Mouse (Mus musculus): ENCODE data around the gene Qpctl. TPM values are rescaled to one million over a fixed set of nuclear protein-coding genes. Genes with fewer than 3 reads are reported as not detected.

Gene Qpctl
- total and polyA plus RNA-seq, 3 experiments, result 2.6 to 6.2 (median 5.9) TPM

DNA sequence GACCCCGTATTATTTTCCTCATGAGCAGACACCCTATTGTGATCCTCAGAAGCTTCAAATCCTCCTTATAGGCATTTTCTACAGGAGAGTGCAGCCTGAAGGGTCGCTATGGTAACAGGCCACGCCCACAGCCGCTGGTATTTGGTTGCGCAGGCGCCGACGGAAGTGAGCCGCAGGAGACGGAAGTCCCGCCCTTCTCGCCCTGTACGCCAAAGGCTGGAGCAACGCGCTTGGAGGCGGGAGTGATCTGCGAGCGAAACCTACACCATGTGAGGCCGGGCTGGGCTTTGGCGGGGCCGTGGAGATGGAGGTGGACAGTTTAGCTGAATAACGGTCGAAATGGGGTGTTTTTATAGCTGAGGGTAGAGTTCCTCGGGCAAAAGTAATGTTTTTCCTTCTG is 535 bp upstream of the Qpctl start, which contains the start of gene Snrpd2:
Gene Snrpd2, plus strand, starts transcription at position 97 of the 400 bp plus-strand sequence.
- H3K36me3 ChIP-seq (replicated peaks), result peaks cover 69% of the 10 kb centered on the region

DNA sequence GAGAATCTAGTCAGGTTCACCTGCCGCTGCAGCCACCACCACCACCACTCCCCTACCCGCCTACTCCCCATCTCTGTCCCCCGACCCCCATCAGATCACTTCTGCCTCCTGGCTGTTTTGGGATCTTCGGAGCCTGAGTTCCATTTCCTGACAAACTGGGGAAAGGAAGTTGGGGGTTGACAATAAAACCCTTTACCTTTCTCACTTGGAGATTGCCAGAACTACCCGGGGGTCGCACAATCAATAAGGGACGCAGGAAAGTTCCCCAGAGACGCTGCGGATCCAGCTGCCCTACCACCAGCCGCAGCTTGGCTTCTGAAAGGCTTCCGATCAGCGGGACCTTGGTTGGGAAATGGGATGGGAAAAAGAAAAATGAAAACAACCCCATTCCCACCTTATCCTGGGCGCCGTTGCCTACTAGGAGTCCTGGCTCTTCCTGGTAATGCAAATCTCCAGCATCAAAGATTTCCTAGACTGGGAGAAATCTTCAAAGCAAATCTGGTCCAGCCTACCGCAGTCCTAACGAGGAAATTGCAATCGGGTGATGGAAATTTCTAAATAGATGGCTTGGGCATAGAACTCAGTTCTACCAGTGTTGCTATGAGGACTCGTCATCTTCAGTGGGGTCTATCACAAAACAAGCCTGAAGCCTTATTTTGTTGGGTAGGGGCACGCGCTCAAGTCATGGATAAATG is 764 bp downstream of the Qpctl start:
- Histone ChIP-seq H3K9me3 (replicated peaks) (no peaks in the 10 kb centered on the region), H3K27me3 (ENCODE audit: insufficient read depth, low read length) (no peaks in the 10 kb centered on the region), H3K4me3 (ENCODE audit: low read depth, low read length) (peak overlapping the region; percentile 78), H3K36me3 (replicated peaks) (peaks cover 67% of the 10 kb centered on the region), H3K4me1 (ENCODE audit: insufficient read depth, low read depth, low read length) (peaks cover 44% of the 10 kb centered on the region)
- TF ChIP-seq CTCF (IDR thresholded peaks at IDR 0.05; ENCODE audit: low read depth, low read length), result no peak
- no peak for TF ChIP-seq GATA2 (IDR thresholded peaks at IDR 0.05; ENCODE audit: borderline replicate concordance, low read depth, low read length)
- TF ChIP-seq POLR2AphosphoS5 (IDR thresholded peaks at IDR 0.05; ENCODE audit: insufficient replicate concordance, low read depth, low read length), result no peak
- no peak for TF ChIP-seq TAL1 (conservative IDR thresholded peaks at IDR 0.05; ENCODE audit: low read depth, low read length)
- TF ChIP-seq GATA1 (IDR thresholded peaks at IDR 0.05; ENCODE audit: borderline replicate concordance, low read length), result no peak
- ATAC-seq (ENCODE audit: extremely low read depth, insufficient number of reproducible peaks, low FRiP score, poor library complexity, severe bottlenecking), result no peak
- DNase-seq (ENCODE audit: low spot score), result no peak

More for the DNA sequence above, 535 bp upstream of the Qpctl start, which contains the start of gene Snrpd2:
- no peaks in the 10 kb centered on the region for H3K27me3 ChIP-seq (ENCODE audit: insufficient read depth, low read length)
- H3K4me3 ChIP-seq (ENCODE audit: low read depth, low read length), result peak within 1 kb of the TSS; percentile 78
- TF ChIP-seq POLR2AphosphoS5 (IDR thresholded peaks at IDR 0.05; ENCODE audit: insufficient replicate concordance, low read depth, low read length), result no peak
- no peak for TF ChIP-seq CTCF (IDR thresholded peaks at IDR 0.05; ENCODE audit: low read depth, low read length)
- no peak for TF ChIP-seq TAL1 (conservative IDR thresholded peaks at IDR 0.05; ENCODE audit: low read depth, low read length)
- no peak for TF ChIP-seq GATA1 (IDR thresholded peaks at IDR 0.05; ENCODE audit: borderline replicate concordance, low read length)
- no peak for TF ChIP-seq GATA2 (IDR thresholded peaks at IDR 0.05; ENCODE audit: borderline replicate concordance, low read depth, low read length)
- no peaks in the 10 kb centered on the region for H3K9me3 ChIP-seq (replicated peaks)
- peak; percentile 92 for DNase-seq (ENCODE audit: low spot score)
- peak; percentile 76 for ATAC-seq (ENCODE audit: extremely low read depth, insufficient number of reproducible peaks, low FRiP score, poor library complexity, severe bottlenecking)
- peaks cover 44% of the 10 kb centered on the region for H3K4me1 ChIP-seq (ENCODE audit: insufficient read depth, low read depth, low read length)

DNA sequence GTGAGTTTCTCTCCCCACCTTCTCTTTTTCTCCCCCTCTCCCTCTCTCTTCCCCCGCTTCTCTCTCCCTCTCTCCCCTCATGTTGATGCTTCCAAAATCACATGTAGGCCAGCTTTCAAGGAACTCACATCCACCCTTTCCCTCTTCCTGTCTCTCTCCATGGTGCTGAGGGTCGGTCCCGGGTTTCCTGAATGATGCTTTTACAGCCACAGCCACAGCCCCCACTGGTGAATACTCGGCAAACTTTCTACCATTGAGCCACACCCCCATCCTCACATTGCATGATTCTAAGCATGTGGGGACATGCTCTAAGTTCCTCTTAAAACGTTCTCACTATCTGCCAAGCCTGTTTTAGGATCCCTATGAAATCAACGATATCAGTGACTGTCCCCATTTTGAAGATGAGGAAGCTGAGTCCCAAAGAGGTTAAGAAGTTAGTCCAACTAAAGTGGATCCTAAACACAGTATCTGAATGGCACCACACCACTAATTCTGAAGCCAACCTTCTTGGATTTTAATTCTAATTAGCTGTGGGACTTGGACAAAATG is 1.5 kb downstream of the Qpctl start:
- H3K4me1 ChIP-seq (ENCODE audit: insufficient read depth, low read depth, low read length), result peaks cover 44% of the 10 kb centered on the region
- no peak for TF ChIP-seq GATA1 (IDR thresholded peaks at IDR 0.05; ENCODE audit: borderline replicate concordance, low read length)
- no peak for TF ChIP-seq POLR2AphosphoS5 (IDR thresholded peaks at IDR 0.05; ENCODE audit: insufficient replicate concordance, low read depth, low read length)
- TF ChIP-seq CTCF (IDR thresholded peaks at IDR 0.05; ENCODE audit: low read depth, low read length), result no peak
- no peak for TF ChIP-seq GATA2 (IDR thresholded peaks at IDR 0.05; ENCODE audit: borderline replicate concordance, low read depth, low read length)
- TF ChIP-seq TAL1 (conservative IDR thresholded peaks at IDR 0.05; ENCODE audit: low read depth, low read length), result no peak
- peaks cover 67% of the 10 kb centered on the region for H3K36me3 ChIP-seq (replicated peaks)
- H3K27me3 ChIP-seq (ENCODE audit: insufficient read depth, low read length), result no peaks in the 10 kb centered on the region
- H3K9me3 ChIP-seq (replicated peaks), result no peaks in the 10 kb centered on the region
- no peak for ATAC-seq (ENCODE audit: extremely low read depth, insufficient number of reproducible peaks, low FRiP score, poor library complexity, severe bottlenecking)
- no peak overlapping the region for H3K4me3 ChIP-seq (ENCODE audit: low read depth, low read length)
- DNase-seq (ENCODE audit: low spot score), result no peak

DNA sequence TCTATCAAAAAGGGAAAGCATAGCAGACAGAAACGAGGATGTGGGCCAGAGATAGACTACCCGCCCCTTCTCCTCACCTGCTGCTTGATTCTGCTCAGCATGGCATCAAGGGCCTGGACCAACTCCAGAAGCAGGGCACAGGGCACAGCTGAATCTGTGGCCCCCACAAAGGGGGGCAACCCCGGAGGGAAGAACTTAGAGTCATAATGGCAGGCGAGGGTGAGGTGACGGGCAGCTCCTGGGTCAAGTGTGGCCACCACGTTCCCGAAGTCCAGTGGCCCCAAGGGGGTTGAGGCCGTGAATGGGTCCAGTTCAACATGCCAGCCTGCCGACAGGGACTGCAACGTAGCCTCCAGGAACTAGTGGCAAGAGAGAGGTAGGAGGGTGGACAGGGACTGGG is 2.3 kb downstream of the Qpctl start:
- no peaks in the 10 kb centered on the region for H3K9me3 ChIP-seq (replicated peaks)
- H3K4me3 ChIP-seq (ENCODE audit: low read depth, low read length), result no peak overlapping the region; the same call in 1 of the 2 replicates
- H3K27me3 ChIP-seq (ENCODE audit: insufficient read depth, low read length), result no peaks in the 10 kb centered on the region
- H3K36me3 ChIP-seq (replicated peaks), result peaks cover 66% of the 10 kb centered on the region
- H3K4me1 ChIP-seq (ENCODE audit: insufficient read depth, low read depth, low read length), result peaks cover 39% of the 10 kb centered on the region
- DNase-seq (ENCODE audit: low spot score) (no peak), ATAC-seq (ENCODE audit: extremely low read depth, insufficient number of reproducible peaks, low FRiP score, poor library complexity, severe bottlenecking) (no peak)
- TF ChIP-seq TAL1 (conservative IDR thresholded peaks at IDR 0.05; ENCODE audit: low read depth, low read length), result no peak
- TF ChIP-seq GATA2 (IDR thresholded peaks at IDR 0.05; ENCODE audit: borderline replicate concordance, low read depth, low read length), result no peak
- TF ChIP-seq CTCF (IDR thresholded peaks at IDR 0.05; ENCODE audit: low read depth, low read length), result no peak
- TF ChIP-seq POLR2AphosphoS5 (IDR thresholded peaks at IDR 0.05; ENCODE audit: insufficient replicate concordance, low read depth, low read length), result no peak
- no peak for TF ChIP-seq GATA1 (IDR thresholded peaks at IDR 0.05; ENCODE audit: borderline replicate concordance, low read length)

DNA sequence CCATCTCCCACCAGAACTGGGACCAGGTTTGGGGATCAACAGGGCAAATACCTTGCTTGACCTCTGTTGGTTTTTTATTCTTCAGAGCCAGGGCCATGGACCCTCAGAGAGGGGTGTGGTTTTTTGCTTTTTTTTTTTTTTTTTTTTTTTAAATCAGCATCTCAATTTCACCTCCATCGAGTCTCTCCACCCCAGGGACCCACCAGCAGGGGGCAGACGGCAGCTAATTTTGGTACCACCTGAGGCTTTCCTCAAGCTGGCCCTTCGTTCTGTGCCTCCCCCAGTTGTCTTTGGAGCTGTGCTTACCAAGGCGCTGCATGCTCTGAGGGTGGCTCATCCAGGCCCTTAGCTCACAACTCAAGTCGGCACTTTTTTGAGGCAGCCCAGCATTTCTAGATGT is 11.7 kb downstream of the Qpctl start:
- no peak for DNase-seq (ENCODE audit: low spot score)

DNA sequence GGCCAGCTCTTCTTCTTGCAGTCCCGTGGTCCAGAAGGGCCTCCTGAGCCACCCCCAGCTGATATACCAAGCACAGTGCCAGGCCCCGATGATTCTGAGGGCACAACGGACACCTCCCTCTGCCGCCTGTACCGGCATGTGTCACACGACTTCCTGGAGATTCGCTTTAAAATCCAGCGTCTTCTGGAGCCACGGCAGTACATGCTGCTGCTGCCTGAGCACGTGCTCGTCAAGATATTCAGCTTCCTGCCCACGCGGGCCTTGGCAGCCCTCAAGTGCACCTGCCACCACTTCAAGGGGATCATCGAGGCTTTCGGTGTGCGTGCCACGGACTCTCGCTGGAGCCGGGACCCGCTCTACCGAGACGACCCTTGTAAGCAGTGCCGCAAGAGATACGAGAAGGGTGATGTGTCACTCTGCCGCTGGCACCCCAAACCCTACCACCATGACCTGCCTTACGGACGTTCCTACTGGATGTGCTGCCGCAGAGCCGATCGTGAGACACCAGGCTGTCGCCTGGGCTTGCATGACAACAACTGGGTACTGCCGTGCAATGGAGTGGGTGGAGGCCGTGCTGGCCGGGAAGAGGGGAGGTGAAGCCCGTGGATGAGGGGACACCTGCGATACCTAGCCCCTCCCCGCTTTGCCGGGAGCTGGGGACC is 12.3 kb downstream of the Qpctl start:
- ATAC-seq (ENCODE audit: extremely low read depth, insufficient number of reproducible peaks, low FRiP score, poor library complexity, severe bottlenecking) (no peak), DNase-seq (ENCODE audit: low spot score) (no peak)
- H3K4me3 ChIP-seq (ENCODE audit: low read depth, low read length), result no peak overlapping the region
- TF ChIP-seq TAL1 (conservative IDR thresholded peaks at IDR 0.05; ENCODE audit: low read depth, low read length) (no peak), CTCF (IDR thresholded peaks at IDR 0.05; ENCODE audit: low read depth, low read length) (no peak), GATA2 (IDR thresholded peaks at IDR 0.05; ENCODE audit: borderline replicate concordance, low read depth, low read length) (no peak), POLR2AphosphoS5 (IDR thresholded peaks at IDR 0.05; ENCODE audit: insufficient replicate concordance, low read depth, low read length) (no peak), GATA1 (IDR thresholded peaks at IDR 0.05; ENCODE audit: borderline replicate concordance, low read length) (no peak)
- no peaks in the 10 kb centered on the region for H3K9me3 ChIP-seq (replicated peaks)
- no peaks in the 10 kb centered on the region for H3K27me3 ChIP-seq (ENCODE audit: insufficient read depth, low read length)
- peaks cover 13% of the 10 kb centered on the region for H3K4me1 ChIP-seq (ENCODE audit: insufficient read depth, low read depth, low read length)
- peaks cover 88% of the 10 kb centered on the region for H3K36me3 ChIP-seq (replicated peaks)

More for the DNA sequence above, 11.7 kb downstream of the Qpctl start:
- TF ChIP-seq CTCF (IDR thresholded peaks at IDR 0.05; ENCODE audit: low read depth, low read length) (no peak), GATA1 (IDR thresholded peaks at IDR 0.05; ENCODE audit: borderline replicate concordance, low read length) (no peak), TAL1 (conservative IDR thresholded peaks at IDR 0.05; ENCODE audit: low read depth, low read length) (no peak), GATA2 (IDR thresholded peaks at IDR 0.05; ENCODE audit: borderline replicate concordance, low read depth, low read length) (no peak), POLR2AphosphoS5 (IDR thresholded peaks at IDR 0.05; ENCODE audit: insufficient replicate concordance, low read depth, low read length) (no peak)
- H3K27me3 ChIP-seq (ENCODE audit: insufficient read depth, low read length), result no peaks in the 10 kb centered on the region
- H3K4me1 ChIP-seq (ENCODE audit: insufficient read depth, low read depth, low read length), result peaks cover 10% of the 10 kb centered on the region
- peaks cover 91% of the 10 kb centered on the region for H3K36me3 ChIP-seq (replicated peaks)
- H3K9me3 ChIP-seq (replicated peaks), result no peaks in the 10 kb centered on the region
- no peak for ATAC-seq (ENCODE audit: extremely low read depth, insufficient number of reproducible peaks, low FRiP score, poor library complexity, severe bottlenecking)
- H3K4me3 ChIP-seq (ENCODE audit: low read depth, low read length), result no peak overlapping the region
